In genomic region chr14:55922475-55923232, GRCm38 (mm10) we compare ENCODE assay signal across 19 mouse cellular contexts. TPM values are rescaled to one million over a fixed set of nuclear protein-coding genes. Genes with fewer than 3 reads are reported as not detected.
DNase-seq lines count a peak whose midpoint lies in the region; ATAC-seq and TF ChIP-seq lines count a peak whose summit lies in the region.
"Had no signal": no experiment of that assay in that cellular context is flagged by ENCODE, and none has a peak within 500 bp of the region (broad histone marks: within the 10 kb centered on the region; RNA-seq: fewer than 3 reads in every experiment).

No protein-coding gene starts in this region.

- TF ChIP-seq EP300 in liver, postnatal 0 days (IDR thresholded peaks at IDR 0.05; ENCODE audit: low read depth), result peak; percentile 70

- H3K27ac ChIP-seq in kidney, postnatal 0 days, result no peak overlapping the region
- peak overlapping the region; percentile 44; the same call in 1 of the 2 replicates for H3K27ac ChIP-seq in liver, postnatal 0 days (ENCODE audit: low read depth)
- H3K27ac ChIP-seq in midbrain, embryonic 15.5 days, result no peak overlapping the region
- H3K27ac ChIP-seq: forebrain, embryonic 10.5 days; stomach, postnatal 0 days had no signal

- no peak overlapping the region for H3K9ac ChIP-seq in kidney, postnatal 0 days (ENCODE audit: low read depth, low read length)
- H3K9ac ChIP-seq in liver, postnatal 0 days (replicated peaks), result no peak overlapping the region
- H3K9ac ChIP-seq in midbrain, embryonic 15.5 days, result no peak overlapping the region

- H3K4me1 ChIP-seq in kidney, postnatal 0 days (replicated peaks; ENCODE audit: insufficient read depth, low read length), result no peaks in the 10 kb centered on the region
- H3K4me1 ChIP-seq in erythroblast, embryonic 14.5 days (ENCODE audit: control insufficient read depth), result peaks cover 42% of the 10 kb centered on the region
- no peaks in the 10 kb centered on the region for H3K4me1 ChIP-seq in liver, postnatal 0 days (ENCODE audit: insufficient read depth)
- peaks cover 4% of the 10 kb centered on the region; the same call in 1 of the 2 replicates for H3K4me1 ChIP-seq in midbrain, embryonic 15.5 days

- peak; percentile 23 for DNase-seq in kidney, postnatal 0 days (ENCODE audit: low spot score)
- no peak for DNase-seq in kidney, postnatal 10 days
- DNase-seq in MN1 (ENCODE audit: low spot score), result peak; percentile 50
- peak; percentile 43 for DNase-seq in liver, postnatal 0 days
- no peak for DNase-seq in urinary bladder, postnatal 10 days (ENCODE audit: low spot score)
- DNase-seq: adrenal gland, adult 8-10 months; cerebellum, adult 9-11 months; kidney, adult 2 months; lung, adult 2 months; retina, postnatal 1 day; thymus, postnatal 25 days had no signal

- 45% methylated on average over 7 of the region's 7 CpGs for WGBS in kidney, postnatal 0 days
- WGBS in liver, postnatal 0 days (ENCODE audit: insufficient replicate concordance), result 32% methylated on average over 7 of the region's 7 CpGs
- 91% methylated on average over 7 of the region's 7 CpGs for WGBS in midbrain, embryonic 15.5 days

- no peak overlapping the region for H3K4me2 ChIP-seq in kidney, postnatal 0 days (ENCODE audit: low read length)
- H3K4me2 ChIP-seq in liver, postnatal 0 days (ENCODE audit: low read depth, low read length), result peak overlapping the region; percentile 44
- H3K4me2 ChIP-seq in midbrain, embryonic 15.5 days, result no peak overlapping the region

- no peak for TF ChIP-seq CTCF in kidney, postnatal 0 days (IDR thresholded peaks at IDR 0.05; ENCODE audit: low read depth)
- no peak for TF ChIP-seq CTCF in liver, postnatal 0 days (IDR thresholded peaks at IDR 0.05; ENCODE audit: low read depth)

- no peak for ATAC-seq in kidney, postnatal 0 days (replicated peaks; ENCODE audit: low FRiP score, low read depth)
- ATAC-seq in liver, postnatal 0 days, result peak; percentile 81
- no peak for ATAC-seq in midbrain, embryonic 15.5 days (replicated peaks)
- no peak for ATAC-seq in CD4-positive, CD25-positive, alpha-beta regulatory T cell, adult 4 months

- H3K36me3 ChIP-seq in kidney, postnatal 0 days (ENCODE audit: insufficient read depth, low read length), result no peaks in the 10 kb centered on the region
- H3K36me3 ChIP-seq in erythroblast, embryonic 14.5 days (ENCODE audit: control insufficient read depth), result no peaks in the 10 kb centered on the region
- no peaks in the 10 kb centered on the region for H3K36me3 ChIP-seq in liver, postnatal 0 days (replicated peaks; ENCODE audit: insufficient read depth, low read length)
- no peaks in the 10 kb centered on the region for H3K36me3 ChIP-seq in midbrain, embryonic 15.5 days (replicated peaks)
- H3K36me3 ChIP-seq: forebrain, embryonic 10.5 days had no signal

- H3K9me3 ChIP-seq in kidney, postnatal 0 days (replicated peaks; ENCODE audit: low read length), result no peaks in the 10 kb centered on the region
- H3K9me3 ChIP-seq in erythroblast, embryonic 14.5 days (ENCODE audit: control insufficient read depth, low read length), result no peaks in the 10 kb centered on the region
- no peaks in the 10 kb centered on the region for H3K9me3 ChIP-seq in liver, postnatal 0 days (ENCODE audit: low read length)
- no peaks in the 10 kb centered on the region for H3K9me3 ChIP-seq in midbrain, embryonic 15.5 days
- H3K9me3 ChIP-seq: forebrain, embryonic 10.5 days had no signal

- no peaks in the 10 kb centered on the region for H3K27me3 ChIP-seq in kidney, postnatal 0 days (ENCODE audit: insufficient read depth, low read length)
- H3K27me3 ChIP-seq in erythroblast, embryonic 14.5 days (ENCODE audit: control insufficient read depth), result no peaks in the 10 kb centered on the region
- no peaks in the 10 kb centered on the region for H3K27me3 ChIP-seq in liver, postnatal 0 days (ENCODE audit: insufficient read depth, low read length)
- no peaks in the 10 kb centered on the region for H3K27me3 ChIP-seq in midbrain, embryonic 15.5 days (replicated peaks)

- H3K4me3 ChIP-seq in kidney, postnatal 0 days (replicated peaks; ENCODE audit: low read depth, low read length), result no peak overlapping the region
- peak overlapping the region; percentile 41 for H3K4me3 ChIP-seq in erythroblast, embryonic 14.5 days (replicated peaks)
- H3K4me3 ChIP-seq in liver, postnatal 0 days (ENCODE audit: low read depth, low read length), result no peak overlapping the region; the same call in 1 of the 2 replicates
- H3K4me3 ChIP-seq in midbrain, embryonic 15.5 days, result no peak overlapping the region
- H3K4me3 ChIP-seq: forebrain, embryonic 10.5 days had no signal

RNA-seq across cellular contexts. Expression of gene Cma1, which starts 21.8 kb away (rescaled TPM):
- polyA plus RNA-seq in kidney, postnatal 0 days (2015; fragmentation: Nextera tagmentation; extraction: Ambion mirVana), result 1.8 and 5.8 TPM in 2 replicates
- polyA plus RNA-seq in erythroblast, embryonic 14.5 days (2012), result not detected in 2 replicates
- 0.59 and 1.7 TPM in 2 replicates for polyA plus RNA-seq in liver, postnatal 0 days (2015; fragmentation: Nextera tagmentation; extraction: Ambion mirVana)
- 0.37 and 1.6 TPM in 2 replicates for polyA plus RNA-seq in midbrain, embryonic 15.5 days (2015; fragmentation: Nextera tagmentation; extraction: Ambion mirVana)
- not detected for polyA plus RNA-seq in CD4-positive, CD25-positive, alpha-beta regulatory T cell, adult 4 months (2017; shearing (Covaris generic))
- polyA plus RNA-seq: embryonic facial prominence, embryonic 11.5 days; forebrain, embryonic 10.5 days; neural tube, embryonic 14.5 days had no signal

RNA-seq across cellular contexts. Expression of gene Sdr39u1, which starts 22.6 kb away (rescaled TPM):
- 85.3 and 86.0 TPM in 2 replicates for polyA plus RNA-seq in kidney, postnatal 0 days (2015; fragmentation: Nextera tagmentation; extraction: Ambion mirVana)
- 0.18 and 0.20 TPM in 2 replicates for polyA plus RNA-seq in erythroblast, embryonic 14.5 days (2012)
- 26.2 and 26.9 TPM in 2 replicates for polyA plus RNA-seq in liver, postnatal 0 days (2015; fragmentation: Nextera tagmentation; extraction: Ambion mirVana)
- polyA plus RNA-seq in midbrain, embryonic 15.5 days (2015; fragmentation: Nextera tagmentation; extraction: Ambion mirVana), result 169 and 175 TPM in 2 replicates
- polyA plus RNA-seq in CD4-positive, CD25-positive, alpha-beta regulatory T cell, adult 4 months (2017; shearing (Covaris generic)), result 100 to 1,000 TPM in 1 of 2 experiments, 10 to 100 TPM in 1; 88.4 to 115 TPM

RNA-seq across cellular contexts. Expression of gene Cma2, which starts 28.1 kb away (rescaled TPM):
- not detected in 2 replicates for polyA plus RNA-seq in kidney, postnatal 0 days (2015; fragmentation: Nextera tagmentation; extraction: Ambion mirVana)
- not detected in 2 replicates for polyA plus RNA-seq in erythroblast, embryonic 14.5 days (2012)
- polyA plus RNA-seq in liver, postnatal 0 days (2015; fragmentation: Nextera tagmentation; extraction: Ambion mirVana), result not detected in 2 replicates
- polyA plus RNA-seq in midbrain, embryonic 15.5 days (2015; fragmentation: Nextera tagmentation; extraction: Ambion mirVana), result not detected in 2 replicates
- polyA plus RNA-seq in CD4-positive, CD25-positive, alpha-beta regulatory T cell, adult 4 months (2017; shearing (Covaris generic)), result not detected
- polyA plus RNA-seq: embryonic facial prominence, embryonic 11.5 days; forebrain, embryonic 10.5 days; kidney, adult 2 months; lung, adult 2 months; neural tube, embryonic 14.5 days; spleen, adult 2 months; stomach, postnatal 0 days had no signal

RNA-seq across cellular contexts. Expression of gene Khnyn, which starts 37.9 kb away (rescaled TPM):
- polyA plus RNA-seq in kidney, postnatal 0 days (2015; fragmentation: Nextera tagmentation; extraction: Ambion mirVana), result 8.1 and 9.8 TPM in 2 replicates
- polyA plus RNA-seq in erythroblast, embryonic 14.5 days (2012), result 1.3 and 1.9 TPM in 2 replicates
- polyA plus RNA-seq in liver, postnatal 0 days (2015; fragmentation: Nextera tagmentation; extraction: Ambion mirVana), result 4.6 and 5.2 TPM in 2 replicates
- polyA plus RNA-seq in midbrain, embryonic 15.5 days (2015; fragmentation: Nextera tagmentation; extraction: Ambion mirVana), result 10.9 and 11.4 TPM in 2 replicates
- 10 to 100 TPM; 13.4 to 13.9 TPM for polyA plus RNA-seq in CD4-positive, CD25-positive, alpha-beta regulatory T cell, adult 4 months (2017; shearing (Covaris generic))

RNA-seq across cellular contexts. Expression of gene Cbln3, which starts 38.5 kb away (rescaled TPM):
- 0.20 and 0.28 TPM in 2 replicates for polyA plus RNA-seq in kidney, postnatal 0 days (2015; fragmentation: Nextera tagmentation; extraction: Ambion mirVana)
- 0.01 TPM in 1 of 2 replicates, not detected in the other for polyA plus RNA-seq in erythroblast, embryonic 14.5 days (2012)
- polyA plus RNA-seq in liver, postnatal 0 days (2015; fragmentation: Nextera tagmentation; extraction: Ambion mirVana), result 0.29 and 0.40 TPM in 2 replicates
- 0.19 and 0.20 TPM in 2 replicates for polyA plus RNA-seq in midbrain, embryonic 15.5 days (2015; fragmentation: Nextera tagmentation; extraction: Ambion mirVana)
- polyA plus RNA-seq in CD4-positive, CD25-positive, alpha-beta regulatory T cell, adult 4 months (2017; shearing (Covaris generic)), result not detected

Comparison
In these comparisons a context has a peak if more than half of its experiments do, and no peak if none do; other contexts are left out.
1. DNase-seq: peak in kidney, postnatal 0 days (single experiment), MN1 (single experiment) and liver, postnatal 0 days (single experiment); none in kidney, postnatal 10 days (single experiment) and urinary bladder, postnatal 10 days (single experiment).
2. RNA of gene Sdr39u1, which starts 22.6 kb away (polyA plus RNA-seq): 169 to 175 TPM in midbrain, embryonic 15.5 days, 88.4 to 115 TPM in CD4-positive, CD25-positive, alpha-beta regulatory T cell, adult 4 months, 85.3 to 86.0 TPM in kidney, postnatal 0 days and 26.2 to 26.9 TPM in liver, postnatal 0 days; 0.18 to 0.20 TPM in erythroblast, embryonic 14.5 days; every median in the first group is over 10 times any median in the second.